Mouse (Mus musculus) MN1 (cell line): ENCODE results near the gene Sri.
"Not testable (repeated sequence)": the region's sequence is repeated elsewhere in the genome, so short reads cannot be mapped to it uniquely, and the experiment has no call there.

Experiments
- DNase-seq: peaks from one replicate; pipeline ENCODE4 v3.0.0-alpha.2; 2016; ENCODE audit warnings: low spot score

The Sri gene

DNA sequence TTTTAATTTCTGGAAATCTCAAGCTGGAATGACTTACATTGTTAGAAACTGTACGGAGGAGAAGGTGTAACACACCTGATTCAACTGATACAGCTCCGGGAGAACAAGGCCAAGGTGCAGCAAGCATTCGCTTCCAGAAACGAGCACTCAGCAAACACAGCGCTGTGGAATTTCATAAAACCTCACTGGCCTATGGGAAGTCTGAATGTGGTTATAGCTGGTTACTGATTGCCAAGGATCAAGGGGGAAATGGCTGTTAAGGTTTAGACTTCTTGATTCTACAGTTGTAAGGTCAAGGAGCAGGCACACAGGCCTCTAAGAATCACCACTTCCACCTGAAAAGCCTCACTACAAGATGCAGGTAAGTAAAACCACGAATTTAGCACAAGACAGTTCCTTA lies at the start of gene Sri:
TSS of gene Sri (plus strand) at position 224 of the 400 bp plus-strand sequence.
- DNase-seq = no peak

DNA sequence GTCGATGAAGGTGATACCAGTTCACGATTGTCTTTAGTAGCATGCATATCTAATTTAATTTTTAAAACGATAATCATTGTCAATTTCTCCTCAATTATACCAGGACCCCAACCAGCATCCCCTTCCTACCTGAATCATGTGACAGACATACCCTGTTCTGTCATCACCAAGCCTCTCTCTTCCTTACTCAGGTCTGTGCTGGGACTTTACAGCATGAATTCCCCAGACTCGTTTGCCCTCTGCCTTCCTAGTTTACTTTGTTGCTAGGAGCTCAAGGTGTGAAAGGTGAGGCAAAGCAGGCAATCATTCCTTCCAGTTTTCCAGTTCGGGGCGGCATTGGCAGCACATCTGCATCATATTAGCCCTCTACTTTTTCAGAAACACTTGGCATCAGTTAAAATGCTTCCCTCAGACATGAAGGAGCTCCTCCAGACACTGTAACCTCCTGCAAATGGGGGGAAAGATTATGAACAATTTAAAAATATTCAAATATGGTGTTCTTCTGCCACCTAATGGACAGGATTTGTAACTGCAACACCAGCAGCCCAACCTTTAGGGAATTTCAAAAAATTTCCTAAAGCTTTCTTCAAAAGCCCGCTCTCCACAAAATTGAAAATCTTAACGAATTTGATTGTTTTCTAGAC lies 49.4 kb upstream of the Sri start:
- peak; percentile 43 for DNase-seq

DNA sequence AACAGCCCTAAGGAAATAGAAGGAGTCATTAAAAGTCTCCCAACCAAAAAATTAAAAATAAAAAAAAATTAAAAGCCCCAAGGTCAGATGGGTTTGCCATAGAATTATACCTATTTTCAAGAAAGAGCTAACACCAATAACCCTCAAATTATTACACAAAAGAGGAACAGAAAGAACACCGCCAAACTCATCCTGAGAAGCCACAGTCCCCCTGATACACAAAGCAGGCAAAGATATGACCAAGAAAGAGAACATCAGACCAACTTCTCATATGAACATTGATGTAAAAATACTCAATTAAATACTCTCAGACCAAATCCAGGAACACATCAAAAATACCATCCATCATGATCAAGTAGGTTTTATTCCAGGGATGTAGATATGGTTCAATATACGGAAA lies 48.8 kb upstream of the Sri start:
- no peak for DNase-seq

DNA sequence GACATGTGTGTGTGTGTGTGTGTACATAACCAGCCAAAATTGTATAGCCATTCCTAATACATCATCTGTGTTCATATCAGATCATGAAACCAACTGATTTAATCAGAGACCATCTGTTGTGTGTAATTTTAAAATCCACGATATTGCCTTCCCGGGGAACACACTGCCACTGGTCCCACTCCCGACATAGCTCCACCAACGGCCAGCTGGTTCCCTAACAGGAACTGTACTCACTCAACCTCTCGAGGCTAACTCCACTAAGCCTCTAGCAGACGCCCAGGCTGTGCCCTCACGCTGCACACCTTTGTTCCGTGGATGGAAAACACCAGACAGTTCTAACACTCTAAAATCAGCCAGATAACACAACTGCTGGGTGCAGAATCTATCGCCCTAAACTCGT lies 45.4 kb upstream of the Sri start:
- DNase-seq = no peak

DNA sequence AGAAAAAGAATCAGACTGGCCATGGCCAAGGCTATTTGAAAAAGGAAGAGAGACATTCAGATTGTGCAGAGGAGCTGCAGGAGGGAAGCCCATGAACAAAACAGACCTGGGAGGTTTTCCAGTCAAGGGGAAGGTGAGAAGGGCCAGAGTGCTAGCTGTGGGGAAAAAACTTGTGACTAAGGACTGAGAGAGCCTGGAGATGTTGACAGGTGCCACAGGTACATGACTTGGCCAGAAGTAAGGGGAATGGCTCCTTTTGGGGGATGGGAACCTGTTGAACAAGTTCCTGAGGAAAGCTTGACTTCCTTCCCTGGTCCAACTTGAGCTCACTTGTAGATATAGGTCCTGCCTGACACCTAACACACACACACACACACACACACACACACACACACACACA lies 43.1 kb upstream of the Sri start:
- DNase-seq = no peak

DNA sequence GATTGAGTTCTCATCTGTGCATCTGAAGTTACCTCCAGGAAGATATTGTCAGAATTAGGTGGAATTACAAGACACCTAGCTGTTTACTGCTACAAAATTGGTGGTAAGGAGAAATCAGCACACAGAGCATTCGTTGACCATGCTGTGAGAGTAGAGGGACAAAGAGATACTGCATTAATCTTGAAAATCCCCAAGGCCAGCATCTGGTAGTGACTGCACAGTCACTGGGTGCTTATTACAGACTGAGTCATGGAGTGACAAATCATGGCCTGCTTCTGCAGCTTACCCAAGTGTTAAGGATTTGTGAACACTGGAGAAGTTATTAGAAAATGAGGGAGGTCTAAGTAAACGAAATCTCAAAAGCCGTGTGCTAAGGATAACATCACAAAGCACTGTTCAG lies 32.6 kb upstream of the Sri start:
- no peak for DNase-seq

DNA sequence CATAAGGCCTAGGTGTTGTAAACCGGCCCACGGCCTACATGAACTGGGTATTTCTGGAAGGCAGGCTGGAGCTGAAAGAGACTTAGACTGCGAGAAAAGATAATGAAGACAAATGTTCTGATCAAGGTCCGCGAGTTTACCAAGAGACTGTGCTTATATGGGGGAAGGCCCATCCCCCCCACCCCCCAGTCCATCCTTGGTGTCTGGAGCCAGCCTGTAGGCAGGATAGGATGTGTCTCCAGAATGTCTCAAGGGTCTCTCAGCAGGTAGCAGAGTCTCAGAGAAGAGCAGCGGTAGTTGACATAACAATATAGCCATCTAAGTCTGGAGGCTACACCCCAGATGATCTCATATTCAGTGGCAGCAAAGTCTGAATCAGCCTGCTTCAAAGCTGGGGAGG lies 11.3 kb upstream of the Sri start:
- DNase-seq = not testable (repeated sequence)

DNA sequence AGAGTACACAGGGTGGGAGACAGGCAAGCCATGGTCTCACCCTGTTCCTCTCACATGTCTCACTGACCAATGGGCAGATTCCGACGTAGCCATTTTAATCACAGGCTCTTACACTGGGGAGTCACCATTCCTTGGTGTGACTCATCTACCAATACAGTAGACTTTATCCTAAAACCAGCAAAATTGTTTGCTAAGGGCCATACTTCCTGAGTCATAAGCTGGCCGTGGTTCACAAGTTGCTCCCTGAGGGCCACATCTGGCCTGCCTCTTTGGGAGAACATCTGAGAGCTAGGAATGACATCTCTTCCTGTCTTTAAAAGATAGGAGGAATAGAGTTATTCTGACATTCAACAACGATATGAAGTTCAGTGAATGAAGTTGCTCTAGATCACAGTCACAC lies 7.9 kb downstream of the Sri start:
- no peak for DNase-seq

DNA sequence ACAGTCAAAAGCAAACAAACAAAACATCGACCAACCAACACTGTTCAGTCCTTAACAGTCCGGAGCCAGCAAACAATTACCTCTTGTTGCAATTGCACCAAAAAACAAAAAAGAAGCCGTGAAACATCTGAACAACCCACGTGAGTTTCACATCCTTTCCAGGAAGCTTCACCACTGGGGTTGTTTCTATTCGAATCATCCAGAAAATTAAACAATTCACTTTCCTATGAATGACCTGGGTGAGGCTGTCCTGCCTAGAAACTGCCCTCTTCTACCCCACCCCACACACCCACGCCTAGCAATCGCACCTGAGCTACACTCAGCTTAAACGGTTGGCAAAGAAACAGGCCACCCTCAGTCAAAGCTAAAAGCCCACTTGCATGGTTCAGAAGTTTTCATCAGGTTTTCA lies 9.8 kb downstream of the Sri start:
- DNase-seq = no peak

DNA sequence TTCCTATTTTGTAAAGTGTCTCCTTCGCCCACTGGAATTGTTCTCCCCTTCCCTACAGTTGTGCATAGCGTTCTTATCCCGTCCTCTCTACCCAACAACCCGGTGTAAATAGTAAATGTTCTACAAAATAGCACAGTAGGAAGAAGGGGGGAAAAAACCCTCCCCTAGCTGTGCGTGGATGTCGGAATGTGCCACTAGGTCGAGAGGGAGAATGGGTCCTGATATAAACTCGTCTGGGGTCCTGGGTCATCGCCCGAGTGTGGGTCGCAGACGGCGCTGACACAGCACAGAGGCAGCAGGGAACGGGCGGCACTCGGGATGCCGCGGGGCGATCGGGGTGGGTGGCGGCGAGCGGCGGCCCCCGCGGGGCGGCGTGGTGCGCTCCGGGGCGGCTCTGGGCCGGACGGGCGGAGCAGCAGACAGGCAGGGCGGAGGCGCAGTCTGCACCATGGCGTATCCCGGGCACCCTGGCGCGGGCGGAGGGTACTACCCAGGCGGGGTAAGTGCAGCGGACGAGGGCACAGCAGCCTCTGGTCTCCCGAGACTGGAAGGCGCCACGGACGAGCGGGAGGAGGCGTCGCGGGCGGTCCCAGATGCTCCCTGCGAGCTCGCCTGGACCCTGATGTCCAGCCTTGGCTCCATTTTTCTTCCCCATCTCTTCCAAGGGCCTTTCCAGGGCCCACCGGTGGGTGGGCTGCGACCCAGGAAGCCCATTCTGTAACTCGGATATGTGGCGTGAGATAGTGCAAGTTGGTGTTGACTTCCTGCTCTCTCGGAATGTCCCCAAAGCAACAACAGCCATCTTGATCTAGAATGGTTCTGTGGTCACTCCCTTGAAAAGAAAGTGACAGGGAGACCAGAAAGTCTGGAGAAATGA lies 10.5 kb downstream of the Sri start:
- peak; percentile 83 for DNase-seq

- no peak for DNase-seq
Measured at GRCm38 (mm10) chr5:8057018-8057323, 11.1 kb downstream of the Sri start.

GRCm38 (mm10) chr5:8058056-8058455 lies 12.2 kb downstream of the Sri start:
- no peak for DNase-seq

DNA sequence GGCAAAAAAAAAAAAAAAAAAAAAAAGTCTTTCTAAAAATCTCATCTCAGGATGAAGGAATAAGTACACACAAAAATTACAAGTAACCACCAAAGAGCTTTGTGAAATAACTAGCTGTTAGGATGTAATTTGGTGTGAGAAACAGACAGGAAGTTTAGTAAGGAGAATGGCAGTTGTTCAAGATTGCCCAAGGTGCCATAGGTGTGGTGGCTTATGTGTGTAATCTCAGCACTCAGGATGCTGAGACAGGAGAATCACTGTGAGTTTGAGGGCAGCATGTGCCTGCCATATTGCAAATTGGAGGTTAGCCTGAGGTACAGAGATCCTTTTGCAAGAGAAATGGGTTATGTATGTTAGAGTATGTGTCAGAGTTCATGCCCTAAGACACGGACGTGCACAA lies 16.6 kb downstream of the Sri start:
- no peak for DNase-seq

DNA sequence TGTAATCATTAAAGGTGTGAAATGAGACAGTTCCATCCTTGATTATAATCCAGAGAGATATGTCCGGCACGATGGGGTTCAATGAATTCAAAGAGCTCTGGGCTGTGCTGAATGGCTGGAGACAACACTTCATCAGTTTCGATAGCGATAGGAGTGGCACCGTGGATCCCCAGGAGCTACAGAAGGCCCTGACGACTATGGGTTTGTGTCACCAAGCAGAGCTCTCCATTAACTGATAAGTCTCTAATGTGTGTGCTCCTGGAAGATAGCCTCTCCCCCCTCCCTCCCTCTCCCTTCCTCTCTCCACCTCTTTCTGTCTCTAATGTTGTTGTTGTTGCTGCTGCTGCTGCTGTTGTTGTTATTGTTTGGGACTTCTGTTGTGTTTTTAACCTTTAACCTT lies 17.3 kb downstream of the Sri start:
- no peak for DNase-seq

DNA sequence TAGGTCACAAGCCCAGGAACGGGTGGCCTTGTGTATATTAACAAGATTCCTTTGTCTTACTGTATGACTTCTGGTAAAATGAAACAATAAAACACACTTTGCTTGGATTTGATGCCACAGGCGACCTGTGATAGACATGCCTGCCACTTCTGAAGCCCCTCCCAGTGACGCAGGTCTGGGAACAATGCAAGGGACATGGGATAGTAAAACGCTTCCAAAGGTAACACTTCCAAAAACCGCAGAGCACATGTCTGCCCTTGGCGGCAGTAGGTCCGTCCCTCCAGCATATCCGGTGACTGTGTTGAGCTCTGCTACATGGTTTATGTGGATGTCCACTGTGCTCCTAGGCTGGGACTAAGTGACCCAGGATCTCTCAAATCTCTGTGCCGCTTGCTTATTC lies 27.5 kb downstream of the Sri start:
- no peak for DNase-seq

GRCm38 (mm10) chr5:8073901-8074561 lies 28.2 kb downstream of the Sri start:
- no peak for DNase-seq

GRCm38 (mm10) chr5:8077481-8077880 lies 31.6 kb downstream of the Sri start:
- no peak for DNase-seq

- DNase-seq = no peak
Measured at GRCm38 (mm10) chr5:8082800-8083509, 37.1 kb downstream of the Sri start.

- DNase-seq = no peak
Measured at GRCm38 (mm10) chr5:8085661-8086060, 39.8 kb downstream of the Sri start.

DNA sequence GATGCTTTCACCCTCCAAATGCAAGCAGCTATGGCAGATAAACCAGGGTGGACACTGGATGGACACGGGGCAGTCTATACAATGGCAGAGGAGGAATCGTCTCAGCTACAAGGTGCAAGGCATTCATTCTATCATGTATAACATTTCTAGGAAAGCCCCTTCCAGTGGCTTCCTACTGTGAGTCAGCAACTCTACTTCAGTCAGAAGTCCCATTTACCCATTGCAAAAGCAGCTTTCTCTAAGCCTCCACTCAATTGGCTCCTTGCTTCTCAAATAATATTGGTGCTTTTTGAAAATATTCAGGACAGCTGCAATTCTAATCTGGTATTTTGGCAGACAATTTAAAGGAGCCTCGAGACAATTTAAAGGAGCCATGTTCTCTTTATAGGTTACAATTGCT lies 42.3 kb downstream of the Sri start:
- DNase-seq = no peak

- no peak for DNase-seq
Measured at GRCm38 (mm10) chr5:8094921-8095320, 49.0 kb downstream of the Sri start.

DNA sequence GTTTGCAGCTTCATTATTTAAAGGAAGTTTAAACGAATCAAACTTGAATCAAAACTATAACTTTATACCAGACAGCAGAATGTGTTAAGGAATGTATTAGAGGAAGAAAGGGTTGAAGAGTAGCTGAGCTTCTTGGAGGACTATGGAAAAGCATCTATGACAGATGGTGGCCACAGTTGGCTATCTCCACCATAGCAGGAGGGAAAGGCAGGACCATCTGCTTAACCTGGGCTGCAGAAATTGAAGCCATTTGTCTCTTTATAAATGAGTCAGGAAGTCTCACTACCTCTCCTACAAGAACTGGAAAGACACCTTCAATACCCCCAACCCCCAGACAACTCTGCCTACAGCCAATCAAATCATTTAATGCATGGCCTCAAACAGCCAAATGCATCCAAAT lies 49.8 kb downstream of the Sri start:
- no peak for DNase-seq

GRCm38 (mm10) chr5:8111691-8112090 lies 65.8 kb downstream of the Sri start:
- DNase-seq = no peak
